Mouse (Mus musculus) cerebellum, postnatal 25 days (tissue): ENCODE measurements around the gene Ryr1.
"Not testable (repeated sequence)": the region's sequence is repeated elsewhere in the genome, so short reads cannot be mapped to it uniquely, and the experiment has no call there.

Experiments used
- DNase-seq, 2 experiments: peaks; one replicate each; pipeline ENCODE4 v3.0.0; 2021; ENCODE audit warnings: mixed read lengths in 2 of 2

Ryr1 gene

DNA sequence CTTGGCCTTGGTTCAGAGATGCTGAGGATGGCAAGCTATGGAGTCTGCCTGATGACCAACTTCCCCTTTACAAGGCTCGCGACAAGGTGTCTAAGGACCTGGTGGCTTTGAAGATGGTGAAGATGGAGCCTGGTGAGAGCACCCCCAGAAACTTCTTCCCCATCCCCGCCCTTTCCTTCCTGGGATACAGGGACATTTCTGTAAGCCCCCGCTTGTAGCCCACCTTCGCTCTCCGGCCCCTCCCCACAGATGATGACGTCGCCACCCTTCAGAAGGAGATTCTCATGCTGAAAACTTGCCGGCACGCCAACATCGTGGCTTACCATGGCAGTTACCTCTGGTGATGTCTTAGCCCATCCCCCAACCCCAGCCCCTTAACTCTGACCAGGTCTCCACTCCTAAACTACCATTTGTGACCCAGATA, 141.8 kb downstream of the Ryr1 start:
- DNase-seq = no peak

DNA sequence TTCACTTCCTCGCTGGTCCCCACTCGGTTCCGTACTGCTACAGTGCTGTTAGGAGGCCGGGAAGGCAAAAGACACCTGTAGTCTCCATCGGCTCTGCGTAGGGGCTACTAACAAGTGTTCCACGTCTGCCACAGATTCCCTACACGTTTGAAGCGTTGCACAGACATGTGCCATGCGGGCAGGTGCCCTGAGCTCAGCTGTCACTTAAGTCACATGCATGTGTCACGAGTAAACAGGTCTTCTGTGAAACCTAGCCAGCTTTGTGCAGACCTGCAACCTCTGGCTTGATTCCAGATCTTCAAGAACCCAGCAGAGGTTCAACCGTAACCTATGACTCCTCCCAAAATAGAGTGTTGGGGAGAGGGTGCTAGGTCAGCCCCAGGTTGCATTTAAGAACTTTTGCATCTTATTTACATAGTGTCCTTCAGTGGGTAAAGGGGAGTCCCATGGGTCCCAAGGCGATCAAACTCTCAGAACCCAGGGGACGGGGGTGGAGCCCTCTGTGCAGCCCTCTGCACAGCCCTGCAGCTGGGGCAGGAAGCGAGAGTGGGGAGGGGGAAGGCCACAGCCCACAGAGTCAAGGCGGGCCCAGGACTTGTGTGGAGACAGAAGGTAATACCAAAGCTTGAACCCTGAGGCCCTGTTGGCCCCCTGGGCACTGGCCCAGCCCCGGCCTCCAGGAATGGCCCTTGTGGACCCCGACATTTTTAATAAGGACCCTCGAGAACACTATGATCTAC, 142.5 kb downstream of the Ryr1 start:
- no peak for DNase-seq

DNA sequence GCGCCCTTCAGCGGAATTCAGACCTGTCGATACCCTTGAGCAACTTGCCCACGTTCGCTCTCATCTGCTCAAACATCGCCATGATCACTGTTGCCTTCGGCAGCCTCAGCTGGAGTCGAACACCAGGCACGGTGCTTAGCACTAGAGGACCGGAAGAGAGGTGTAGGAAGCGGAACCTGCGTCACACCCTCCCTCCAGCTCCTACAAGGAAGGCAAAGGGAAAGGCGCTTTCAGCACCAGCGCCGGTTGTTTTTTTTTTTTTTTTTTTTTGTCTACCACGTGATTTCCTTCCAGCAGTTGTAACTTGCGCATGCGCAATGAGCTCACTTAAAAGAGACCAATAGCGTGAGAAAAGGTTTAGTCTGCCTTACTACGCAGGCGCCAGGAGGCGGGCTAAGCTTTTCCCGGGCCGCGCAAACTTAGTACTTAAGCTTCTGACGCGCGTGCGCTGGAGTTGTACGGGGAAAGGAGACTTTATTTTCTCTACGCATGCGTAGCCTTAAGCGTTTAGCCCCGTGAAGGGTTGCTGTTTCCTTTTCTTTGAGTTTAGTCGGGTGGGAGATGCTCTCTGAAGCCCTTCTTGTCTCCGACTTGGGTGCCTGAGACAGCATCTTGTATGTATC, 143.2 kb downstream of the Ryr1 start, which contains the start of the genes Eif3k and Map4k1:
TSS of gene Eif3k (minus strand) at position 214 of the 623 bp plus-strand sequence.
TSS of gene Map4k1 (plus strand) at position 400 of the 623 bp plus-strand sequence.
- DNase-seq = peak; percentile 91 to 96

DNA sequence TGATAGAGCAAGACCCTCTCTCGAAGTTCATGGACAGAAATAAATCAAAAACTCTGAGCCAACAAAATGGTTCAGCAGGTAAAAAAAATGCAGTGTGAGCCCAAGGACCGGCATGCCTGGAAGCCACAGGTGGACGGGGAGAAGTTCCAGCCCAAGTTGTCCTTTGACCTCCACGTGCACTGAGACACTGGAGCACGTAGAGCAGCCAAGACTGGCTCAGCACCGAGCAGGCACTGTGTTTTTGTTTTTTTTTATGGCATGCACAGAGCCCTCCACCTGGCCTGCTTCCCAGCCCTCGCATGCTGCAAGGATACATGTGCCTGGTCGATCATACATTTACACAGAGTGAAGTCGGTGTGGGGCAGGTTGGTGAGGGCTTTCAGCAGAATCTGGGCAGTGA, 147.4 kb downstream of the Ryr1 start:
- no peak for DNase-seq

DNA sequence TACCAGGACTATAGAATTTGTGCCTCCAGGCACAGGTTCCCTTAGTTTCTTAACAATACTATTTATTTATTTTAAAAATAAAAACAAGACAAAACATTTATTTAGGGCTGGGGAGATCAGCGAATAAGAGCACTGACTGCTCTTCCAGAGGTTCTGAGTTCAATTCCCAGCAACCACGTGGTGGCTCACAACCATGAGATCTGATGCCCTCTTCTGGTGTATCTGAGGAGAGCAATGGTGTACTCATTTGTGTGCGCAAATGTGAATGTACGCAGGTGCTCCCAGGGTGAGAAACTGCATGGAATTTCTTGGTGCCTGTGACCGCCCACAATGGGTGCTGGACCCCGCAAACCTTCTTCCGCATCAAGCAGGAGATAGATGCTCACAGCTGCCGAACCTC, 152.0 kb downstream of the Ryr1 start:
- DNase-seq = peak in 1 of 2 experiments; percentile 41

DNA sequence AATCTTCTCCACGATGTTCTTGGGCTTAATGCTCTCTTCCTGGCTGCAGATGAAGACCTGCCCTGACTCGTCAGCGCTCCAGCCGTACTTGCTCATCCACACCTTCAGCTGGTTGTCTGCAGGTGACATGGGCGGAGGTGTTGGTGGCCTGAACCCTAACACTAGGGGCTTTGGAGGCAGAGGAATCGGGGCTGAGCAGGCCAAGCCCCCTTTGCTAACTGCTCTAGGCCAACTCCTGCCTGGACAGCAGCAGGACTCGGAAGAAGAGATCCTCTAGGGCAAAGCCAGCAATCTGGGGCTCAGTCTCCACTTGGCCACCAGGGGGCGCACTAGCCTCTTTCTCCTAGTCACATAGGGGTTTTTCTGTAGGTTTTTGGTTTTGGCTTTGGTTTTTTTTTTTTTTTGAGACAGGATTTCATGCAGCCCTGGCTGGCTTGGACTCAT, 152.4 kb downstream of the Ryr1 start:
- DNase-seq = peak; percentile 79 to 89

DNA sequence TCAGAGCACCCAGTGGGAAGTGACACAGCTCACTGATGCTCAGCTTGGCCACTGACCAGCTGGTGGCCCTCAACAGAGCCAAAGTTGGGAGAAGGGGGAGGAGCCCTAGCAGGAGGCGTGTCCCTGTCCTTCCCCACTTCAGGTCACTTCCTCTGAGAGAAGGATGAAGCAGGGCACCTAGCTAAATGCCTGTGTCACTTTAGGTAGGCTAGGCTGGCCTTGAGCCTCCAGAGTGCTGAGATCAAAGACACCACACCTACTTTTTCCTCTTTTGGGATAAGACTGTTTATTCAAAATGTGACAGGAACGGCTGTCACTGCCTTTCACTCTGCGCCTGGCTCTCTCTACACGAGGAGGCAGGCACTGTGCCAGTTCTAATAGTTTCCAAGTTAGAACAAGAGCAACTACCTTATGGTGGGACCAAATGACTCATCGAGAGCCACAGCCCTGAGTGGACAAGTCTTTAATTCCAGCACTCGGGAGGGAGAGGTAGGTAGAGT, 153.2 kb downstream of the Ryr1 start:
- no peak for DNase-seq

DNA sequence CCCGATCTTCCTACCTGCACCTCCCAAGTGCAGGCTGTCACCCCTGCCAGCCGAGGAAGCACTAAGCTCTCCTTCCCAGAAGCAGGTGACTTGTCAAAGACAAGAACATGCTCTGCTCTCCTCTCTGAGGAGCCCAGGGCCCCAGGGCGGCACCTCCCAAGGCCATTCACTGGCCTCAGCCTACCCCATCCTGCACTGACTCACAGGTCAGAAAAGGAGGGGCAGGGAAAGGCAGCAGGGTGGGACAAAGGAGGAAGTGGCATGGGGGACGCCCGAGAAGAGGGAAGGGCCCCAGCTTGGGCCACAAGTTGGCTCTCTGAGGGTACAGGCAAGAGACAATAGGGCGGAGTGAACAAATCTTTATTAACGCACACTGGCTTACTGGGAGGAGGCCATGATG, 153.9 kb downstream of the Ryr1 start:
- DNase-seq = no peak

DNA sequence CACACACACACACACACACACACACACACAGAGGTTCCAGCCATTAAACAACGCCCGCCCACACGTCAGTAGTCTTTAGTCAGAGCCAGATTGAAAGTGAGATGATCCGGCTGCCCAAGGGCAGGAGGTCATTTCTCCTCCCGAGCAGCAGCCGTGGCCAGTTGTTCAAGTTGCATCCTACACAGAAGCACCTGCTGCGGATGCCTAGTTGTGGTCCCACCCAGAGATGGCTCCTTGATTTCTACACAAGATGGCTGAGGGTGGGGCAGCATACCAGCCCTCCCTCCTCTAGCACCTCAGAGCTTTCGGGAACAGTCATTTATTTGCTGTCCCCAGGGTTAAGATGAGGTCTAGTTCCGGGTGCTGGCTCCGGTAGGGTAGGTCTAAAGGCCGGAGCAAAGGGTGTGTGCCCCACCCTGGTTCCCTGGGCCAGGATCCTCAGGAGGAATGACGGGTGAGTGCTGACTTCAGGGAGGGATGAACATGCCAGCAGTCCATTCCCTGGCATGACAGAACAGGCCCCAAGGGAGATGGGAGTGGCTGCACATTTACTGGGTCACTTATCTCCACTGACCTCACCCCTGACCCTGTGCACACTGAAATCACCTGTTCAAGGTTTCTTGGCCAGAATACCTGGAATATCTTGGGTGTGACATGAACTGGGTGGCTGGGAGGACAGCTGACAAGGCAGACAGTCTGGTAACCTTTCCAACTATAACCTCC, 155.1 kb downstream of the Ryr1 start:
- DNase-seq = no peak

DNA sequence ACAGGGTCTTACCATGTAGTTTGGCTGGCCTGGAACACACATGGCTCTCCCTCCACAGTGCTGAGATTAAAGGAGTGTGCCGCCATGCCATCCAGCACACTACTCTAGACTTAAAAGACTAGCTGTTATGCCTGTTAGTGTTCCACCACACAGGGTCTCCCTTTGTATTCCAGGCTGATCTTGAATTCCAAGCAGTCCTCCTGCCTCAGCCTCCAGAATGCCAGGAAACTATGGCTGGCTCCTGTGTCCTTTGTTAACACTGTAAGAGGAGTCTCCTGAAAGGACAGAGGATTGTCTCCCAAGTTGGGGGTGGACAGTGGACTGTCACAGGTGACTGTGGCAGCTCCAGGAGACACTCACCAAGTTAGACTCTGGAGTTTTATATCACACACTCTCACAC, 155.7 kb downstream of the Ryr1 start:
- no peak for DNase-seq

DNA sequence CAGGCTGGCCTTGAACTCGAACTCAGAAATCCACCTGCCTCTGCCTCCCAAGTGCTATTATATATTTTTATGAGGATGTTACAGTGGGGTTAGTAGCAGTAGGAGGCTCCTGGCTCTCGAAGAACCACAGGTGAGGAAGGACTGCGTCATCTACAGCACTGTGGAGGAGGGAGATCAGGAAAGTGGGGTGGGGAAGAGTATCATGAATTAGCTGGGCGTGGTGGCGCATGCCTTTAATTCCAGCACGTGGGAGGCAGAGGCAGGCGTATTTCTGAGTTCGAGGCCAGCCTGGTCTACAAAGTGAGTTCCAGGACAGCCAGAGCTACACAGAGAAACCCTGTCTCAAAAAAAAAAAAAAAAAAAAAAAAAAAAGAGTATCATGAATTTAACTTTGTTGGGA, 156.9 kb downstream of the Ryr1 start:
- not testable (repeated sequence) for DNase-seq

DNA sequence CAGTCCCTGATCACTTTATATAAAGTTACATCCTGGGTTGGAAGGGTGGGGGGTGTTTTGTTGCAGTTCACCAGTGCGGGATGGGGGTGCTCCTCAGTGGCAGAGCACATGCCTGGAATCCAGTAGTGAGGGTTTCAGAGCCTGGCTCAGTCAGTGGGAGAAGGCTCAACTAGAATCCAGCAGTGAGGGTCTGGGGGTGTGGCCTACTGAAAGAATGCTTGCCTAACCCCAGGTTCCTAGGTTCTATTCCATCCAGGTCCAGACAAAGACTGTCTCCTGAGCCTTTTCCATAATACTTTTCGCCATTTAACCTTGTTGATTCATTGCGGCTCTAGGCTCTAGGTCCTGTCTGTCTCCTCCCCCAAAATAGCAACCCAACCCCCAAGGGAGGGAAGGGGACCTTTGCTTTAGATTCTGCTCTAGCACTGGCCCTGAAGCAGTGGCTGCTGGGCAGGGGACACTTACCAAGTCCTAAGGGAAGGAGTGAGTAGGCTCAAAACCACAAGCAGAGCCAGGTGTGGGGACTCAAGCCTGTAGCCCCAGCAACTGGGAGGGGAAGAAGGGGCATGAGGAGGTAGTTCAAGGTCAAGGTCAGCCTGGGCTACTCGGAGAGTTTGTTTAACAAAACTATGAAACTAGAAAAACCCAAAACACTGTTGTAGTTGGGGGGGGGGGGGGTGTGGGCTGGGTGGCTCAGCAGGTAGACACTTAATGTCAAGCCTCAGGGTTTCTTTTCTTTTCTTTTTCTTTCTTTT, 158.1 kb downstream of the Ryr1 start:
- no peak for DNase-seq

DNA sequence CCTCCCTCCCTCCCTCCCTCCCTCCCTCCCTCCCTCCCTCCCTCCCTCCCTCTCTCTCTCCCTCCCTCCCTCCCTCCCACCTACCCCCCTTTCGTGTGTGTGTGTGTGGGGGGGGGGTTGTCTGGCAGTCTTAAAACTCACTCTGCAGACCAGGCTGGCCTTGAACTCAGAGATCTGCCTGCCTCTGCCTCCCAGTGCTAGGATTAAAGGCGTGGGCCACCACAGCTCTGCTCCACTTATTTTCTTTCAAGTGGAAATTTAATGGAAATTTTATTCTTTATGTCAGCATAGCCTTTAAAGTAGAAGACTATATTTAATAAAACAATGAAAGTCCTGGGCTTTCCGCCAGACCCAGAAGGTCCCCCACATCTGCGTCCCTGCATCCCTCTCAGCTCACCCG, 158.8 kb downstream of the Ryr1 start:
- DNase-seq = no peak

DNA sequence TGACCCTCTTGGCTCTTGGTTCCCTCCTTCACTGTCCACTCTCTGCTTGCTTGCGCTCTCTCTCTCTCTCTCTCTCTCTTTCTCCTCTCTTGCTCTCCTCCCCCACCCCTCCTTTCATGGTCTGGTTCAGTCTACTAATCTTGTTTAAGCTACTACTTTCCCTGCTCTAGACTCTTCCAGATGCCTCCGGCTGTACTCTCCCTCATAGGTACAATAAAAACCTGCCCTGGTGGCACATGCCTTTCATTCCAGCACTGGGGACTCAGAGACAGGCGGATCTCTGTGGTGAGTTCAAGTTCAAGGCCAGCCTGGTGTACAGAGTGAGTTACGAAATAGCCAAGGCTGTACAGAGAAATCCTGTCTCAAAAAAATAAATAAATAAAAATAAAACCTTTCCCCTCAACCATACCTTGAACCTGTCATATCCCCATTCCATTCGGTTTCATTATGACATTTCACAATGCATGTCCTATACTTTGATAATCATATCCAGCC, 159.6 kb downstream of the Ryr1 start:
- DNase-seq = no peak

DNA sequence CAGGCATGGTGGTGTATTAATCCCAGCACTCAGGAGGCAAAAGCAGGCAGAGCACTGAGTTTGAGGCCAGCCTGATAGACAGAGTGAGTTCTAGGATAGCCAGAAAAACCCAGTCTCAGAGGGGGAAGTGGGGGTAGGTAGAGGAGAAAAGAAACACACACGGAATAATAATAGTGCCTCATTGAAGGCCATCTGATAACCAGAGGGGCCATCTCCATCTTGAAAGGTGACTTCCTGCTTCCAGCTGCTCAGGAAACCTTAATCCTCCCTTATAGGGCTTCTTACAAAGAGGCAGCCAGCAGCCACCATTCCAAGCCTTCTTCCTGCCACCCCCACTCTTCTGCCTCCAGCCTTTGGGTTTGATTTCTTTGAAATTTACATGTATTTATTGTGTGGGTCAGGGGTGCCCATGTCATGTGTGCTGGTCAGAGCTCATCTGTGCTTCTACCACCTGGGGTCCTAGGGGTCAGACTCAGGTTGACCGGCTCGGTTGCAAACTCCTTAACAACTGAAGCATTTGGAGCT, 161.5 kb downstream of the Ryr1 start:
- DNase-seq = no peak

DNA sequence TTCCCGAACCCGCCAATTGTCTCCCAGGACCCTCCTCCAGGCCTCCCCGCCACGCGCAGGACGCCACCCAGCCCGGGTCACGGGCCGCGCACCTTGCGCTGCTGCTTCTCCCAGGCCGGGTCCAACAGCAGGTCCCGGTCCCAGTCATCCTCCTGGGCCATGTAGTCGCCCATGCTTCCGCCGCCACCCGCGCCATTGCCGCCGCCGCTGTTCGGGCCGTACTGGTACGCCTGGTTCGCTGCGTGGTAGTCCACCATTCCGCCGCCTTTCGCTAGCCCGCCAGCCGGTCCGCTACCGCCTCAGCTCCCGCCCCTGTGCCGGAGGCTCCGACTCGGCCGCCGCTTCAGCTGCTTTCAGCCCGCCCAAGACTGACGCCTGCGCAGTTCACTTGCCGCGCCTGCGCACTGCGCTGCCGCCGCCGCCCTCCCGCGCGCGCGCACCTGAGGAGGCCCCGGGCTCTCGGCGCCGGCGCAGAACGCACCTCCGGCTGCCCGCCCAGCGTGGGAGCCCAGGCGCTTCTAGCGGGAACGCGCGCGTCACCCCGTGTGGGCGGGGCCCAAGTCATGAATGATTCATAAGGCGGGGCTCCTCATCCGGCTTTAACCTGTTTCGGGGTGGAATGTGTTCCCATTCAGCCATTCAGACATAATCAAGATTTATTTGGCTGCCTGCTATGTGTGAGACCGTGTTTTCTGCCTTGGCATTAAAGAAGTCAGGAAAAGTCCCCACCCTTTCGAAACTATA, 162.9 kb downstream of the Ryr1 start, which contains the start of gene Actn4:
TSS of gene Actn4 (minus strand) at position 414 of the 744 bp plus-strand sequence.
- peak; percentile 99 to 100 for DNase-seq

DNA sequence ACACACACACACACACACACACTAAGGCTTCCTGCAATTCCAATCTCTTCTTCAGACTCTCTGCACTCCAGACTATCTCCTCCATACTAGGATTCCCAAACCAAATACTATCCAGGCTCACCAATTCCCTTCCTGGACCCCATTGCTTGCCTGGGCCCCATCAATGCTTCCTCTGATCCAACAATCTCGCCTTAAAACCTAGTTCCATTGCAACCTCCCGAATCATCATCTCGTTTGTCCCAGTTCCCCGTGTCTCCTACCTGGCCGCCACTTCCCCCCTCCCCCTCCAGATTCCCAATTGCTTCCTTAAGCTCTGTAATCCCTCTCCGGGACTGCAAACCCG, 163.4 kb downstream of the Ryr1 start:
- DNase-seq = no peak

DNA sequence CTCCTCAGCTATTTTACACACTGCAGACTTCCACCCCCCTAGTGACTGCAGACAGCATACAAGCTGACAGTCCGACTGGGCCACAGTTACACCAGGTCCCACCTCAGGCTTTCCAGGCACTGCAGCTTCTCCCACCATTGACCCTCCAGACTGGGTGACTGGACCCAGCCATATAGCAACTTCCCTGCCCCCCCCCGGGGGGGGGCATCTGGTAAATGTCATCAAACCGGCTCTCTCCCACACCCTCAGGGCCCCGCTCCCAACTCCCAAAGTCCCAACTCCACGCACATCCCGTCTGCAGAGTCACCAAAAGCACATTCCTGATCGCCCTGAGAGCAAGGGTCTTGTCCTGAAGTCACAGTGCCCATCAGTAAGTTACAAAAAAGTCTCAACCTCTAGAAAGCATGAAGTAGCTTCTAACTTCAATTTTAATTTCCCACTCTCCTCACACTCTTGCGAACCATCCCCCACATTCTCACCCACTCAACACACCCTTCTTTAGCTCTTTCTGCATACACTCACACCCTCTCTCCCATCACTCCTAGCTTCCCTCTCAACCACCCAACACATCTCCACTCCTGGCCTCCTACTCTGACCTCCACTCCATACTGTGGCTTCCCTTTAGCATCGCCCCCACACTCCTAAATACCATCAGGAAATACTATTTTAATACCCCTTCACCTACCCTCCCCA, 164.5 kb downstream of the Ryr1 start:
- DNase-seq = no peak

DNA sequence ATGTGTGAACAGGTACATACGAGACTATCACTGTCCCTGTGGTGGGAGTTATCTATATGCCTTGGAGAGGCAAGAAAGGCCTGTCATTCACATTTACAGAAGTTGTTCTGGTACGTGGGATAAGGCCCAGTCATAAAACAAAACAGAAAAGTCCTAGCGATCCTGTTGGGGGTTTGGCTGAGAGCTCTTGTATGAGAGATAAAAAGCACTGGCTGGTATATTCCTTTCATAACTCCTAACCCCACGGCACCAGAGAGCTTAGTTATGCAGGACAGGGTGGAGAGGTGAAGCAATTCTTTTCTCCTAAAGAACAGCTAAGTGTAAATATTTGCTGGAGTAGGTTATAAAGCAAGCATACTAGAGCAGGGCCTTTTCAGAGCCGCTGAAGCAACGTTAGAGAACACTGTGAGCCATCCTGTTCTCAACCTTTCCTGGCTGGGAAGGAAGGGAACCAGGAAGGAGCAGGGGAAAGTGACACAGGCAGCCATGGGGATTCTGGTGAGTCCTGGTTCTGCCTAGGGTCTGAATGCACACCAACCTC, 165.4 kb downstream of the Ryr1 start:
- DNase-seq = no peak

DNA sequence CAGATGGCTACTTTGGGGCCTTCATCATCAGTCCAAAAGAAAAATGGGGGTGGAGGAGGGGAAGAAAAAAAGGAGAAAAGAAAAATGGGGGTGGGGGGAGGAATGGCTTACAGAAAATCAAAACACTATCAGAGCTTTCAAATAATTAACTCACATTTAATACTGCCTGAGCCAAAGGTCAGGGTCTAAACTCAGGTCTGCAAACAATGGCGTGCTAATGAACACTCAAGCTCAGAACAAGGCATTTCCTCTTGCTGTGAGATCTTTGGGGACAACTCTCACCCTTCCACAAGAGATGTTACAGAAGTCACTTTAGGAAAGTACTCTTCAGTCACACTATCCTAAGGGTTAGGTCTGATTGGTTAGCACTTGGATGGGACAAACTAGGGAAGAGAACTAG, 166.2 kb downstream of the Ryr1 start:
- no peak for DNase-seq
